Mouse (Mus musculus): ENCODE measurements around the gene Mgll. TPM values are rescaled to one million over a fixed set of nuclear protein-coding genes. Genes with fewer than 3 reads are reported as not detected.

Gene Mgll
- total and polyA plus RNA-seq, 2 experiments, result 81.3 to 158 TPM

GRCm38 (mm10) chr6:88850034-88850433 is 125.8 kb downstream of the Mgll start:
- H3K4me1 ChIP-seq (ENCODE audit: control insufficient read depth, insufficient read depth, low read length), result no peaks in the 10 kb centered on the region
- no peak for TF ChIP-seq POLR2A (IDR thresholded peaks at IDR 0.05; ENCODE audit: extremely low read depth, insufficient read depth, low read length)
- no peak for TF ChIP-seq CTCF (IDR thresholded peaks at IDR 0.05; ENCODE audit: low read depth, low read length)
- no peak overlapping the region for H3K4me3 ChIP-seq (ENCODE audit: insufficient read depth, low read depth, low read length)
- 92% methylated on average over 7 of the region's 7 CpGs for WGBS
- DNase-seq (ENCODE audit: extremely low read depth, low read depth, low spot score), result no peak
- H3K27ac ChIP-seq (replicated peaks; ENCODE audit: insufficient read depth, low read depth, low read length), result no peak overlapping the region
- no peaks in the 10 kb centered on the region for H3K36me3 ChIP-seq (ENCODE audit: control insufficient read depth, insufficient read depth, low read length)
- H3K9ac ChIP-seq (ENCODE audit: low read depth, low read length), result no peak overlapping the region
- H3K79me2 ChIP-seq (ENCODE audit: control insufficient read depth, insufficient read depth, low read length), result no peaks in the 10 kb centered on the region
- H3K27me3 ChIP-seq (ENCODE audit: control insufficient read depth, insufficient read depth, low read length), result no peaks in the 10 kb centered on the region

- Histone ChIP-seq H3K36me3 (ENCODE audit: control insufficient read depth, insufficient read depth, low read length) (no peaks in the 10 kb centered on the region), H3K9ac (ENCODE audit: low read depth, low read length) (no peak overlapping the region), H3K4me3 (ENCODE audit: insufficient read depth, low read depth, low read length) (no peak overlapping the region), H3K4me1 (ENCODE audit: control insufficient read depth, insufficient read depth, low read length) (no peaks in the 10 kb centered on the region), H3K27ac (replicated peaks; ENCODE audit: insufficient read depth, low read depth, low read length) (no peak overlapping the region), H3K27me3 (ENCODE audit: control insufficient read depth, insufficient read depth, low read length) (no peaks in the 10 kb centered on the region), H3K79me2 (ENCODE audit: control insufficient read depth, insufficient read depth, low read length) (no peaks in the 10 kb centered on the region)
- no peak for TF ChIP-seq CTCF (IDR thresholded peaks at IDR 0.05; ENCODE audit: low read depth, low read length)
- TF ChIP-seq POLR2A (IDR thresholded peaks at IDR 0.05; ENCODE audit: extremely low read depth, insufficient read depth, low read length), result no peak
- DNase-seq (ENCODE audit: extremely low read depth, low read depth, low spot score), result no peak
- WGBS, result 58% methylated on average over 5 of the region's 5 CpGs
Observed at GRCm38 (mm10) chr6:88854509-88854908, 130.3 kb downstream of the Mgll start.

- H3K79me2 ChIP-seq (ENCODE audit: control insufficient read depth, insufficient read depth, low read length), result no peaks in the 10 kb centered on the region
- no peaks in the 10 kb centered on the region for H3K4me1 ChIP-seq (ENCODE audit: control insufficient read depth, insufficient read depth, low read length)
- no peak overlapping the region for H3K4me3 ChIP-seq (ENCODE audit: insufficient read depth, low read depth, low read length)
- WGBS, result 21% methylated on average over 5 of the region's 5 CpGs
- TF ChIP-seq CTCF (IDR thresholded peaks at IDR 0.05; ENCODE audit: low read depth, low read length) (peak; percentile 44; the same call in 1 of the 2 replicates), POLR2A (IDR thresholded peaks at IDR 0.05; ENCODE audit: extremely low read depth, insufficient read depth, low read length) (no peak)
- H3K36me3 ChIP-seq (ENCODE audit: control insufficient read depth, insufficient read depth, low read length), result no peaks in the 10 kb centered on the region
- H3K27ac ChIP-seq (replicated peaks; ENCODE audit: insufficient read depth, low read depth, low read length), result no peak overlapping the region
- H3K9ac ChIP-seq (ENCODE audit: low read depth, low read length), result no peak overlapping the region
- H3K27me3 ChIP-seq (ENCODE audit: control insufficient read depth, insufficient read depth, low read length), result no peaks in the 10 kb centered on the region
- DNase-seq (ENCODE audit: extremely low read depth, low read depth, low spot score), result peak; percentile 58
Observed at GRCm38 (mm10) chr6:88855636-88856035, 131.4 kb downstream of the Mgll start.

GRCm38 (mm10) chr6:88857249-88857648 is 133.0 kb downstream of the Mgll start:
- Histone ChIP-seq H3K9ac (ENCODE audit: low read depth, low read length) (no peak overlapping the region), H3K27ac (replicated peaks; ENCODE audit: insufficient read depth, low read depth, low read length) (no peak overlapping the region), H3K36me3 (ENCODE audit: control insufficient read depth, insufficient read depth, low read length) (no peaks in the 10 kb centered on the region), H3K4me1 (ENCODE audit: control insufficient read depth, insufficient read depth, low read length) (no peaks in the 10 kb centered on the region), H3K79me2 (ENCODE audit: control insufficient read depth, insufficient read depth, low read length) (no peaks in the 10 kb centered on the region), H3K27me3 (ENCODE audit: control insufficient read depth, insufficient read depth, low read length) (no peaks in the 10 kb centered on the region), H3K4me3 (ENCODE audit: insufficient read depth, low read depth, low read length) (no peak overlapping the region)
- TF ChIP-seq CTCF (IDR thresholded peaks at IDR 0.05; ENCODE audit: low read depth, low read length), result 0 out of 2 replicates have a peak, but pooled peaks have one; percentile 17
- no peak for TF ChIP-seq POLR2A (IDR thresholded peaks at IDR 0.05; ENCODE audit: extremely low read depth, insufficient read depth, low read length)
- no peak for DNase-seq (ENCODE audit: extremely low read depth, low read depth, low spot score)
- 23% methylated on average over 9 of the region's 9 CpGs for WGBS

DNA sequence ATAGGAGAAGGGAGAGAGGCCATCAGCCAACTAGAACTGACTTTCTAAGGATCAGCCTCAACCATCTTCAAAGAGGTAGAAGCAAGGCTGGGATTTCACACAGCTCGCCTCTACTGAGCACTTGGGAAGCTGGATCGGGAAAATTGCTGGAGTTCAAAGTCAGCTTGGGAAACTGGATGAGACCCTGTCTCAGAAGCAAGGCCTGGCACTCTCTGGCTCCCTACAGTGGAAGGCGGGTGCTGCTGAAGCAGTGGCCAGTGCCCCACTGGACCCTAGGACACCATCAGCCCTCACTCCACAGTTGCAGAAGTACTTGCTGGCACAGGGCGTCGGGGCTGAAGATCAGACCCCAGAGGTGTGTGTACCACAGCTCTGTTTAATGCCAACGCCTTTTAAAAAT is 133.6 kb downstream of the Mgll start:
- 88% methylated on average over 6 of the region's 6 CpGs for WGBS
- Histone ChIP-seq H3K27ac (replicated peaks; ENCODE audit: insufficient read depth, low read depth, low read length) (no peak overlapping the region), H3K9ac (ENCODE audit: low read depth, low read length) (no peak overlapping the region), H3K27me3 (ENCODE audit: control insufficient read depth, insufficient read depth, low read length) (no peaks in the 10 kb centered on the region), H3K79me2 (ENCODE audit: control insufficient read depth, insufficient read depth, low read length) (no peaks in the 10 kb centered on the region), H3K36me3 (ENCODE audit: control insufficient read depth, insufficient read depth, low read length) (no peaks in the 10 kb centered on the region), H3K4me1 (ENCODE audit: control insufficient read depth, insufficient read depth, low read length) (no peaks in the 10 kb centered on the region), H3K4me3 (ENCODE audit: insufficient read depth, low read depth, low read length) (no peak overlapping the region)
- TF ChIP-seq CTCF (IDR thresholded peaks at IDR 0.05; ENCODE audit: low read depth, low read length), result no peak
- no peak for DNase-seq (ENCODE audit: extremely low read depth, low read depth, low spot score)

GRCm38 (mm10) chr6:88858341-88858740 is 134.1 kb downstream of the Mgll start:
- Histone ChIP-seq H3K9ac (ENCODE audit: low read depth, low read length) (no peak overlapping the region), H3K27me3 (ENCODE audit: control insufficient read depth, insufficient read depth, low read length) (no peaks in the 10 kb centered on the region)

More at GRCm38 (mm10) chr6:88858341-88858740, 134.1 kb downstream of the Mgll start:
- WGBS, result 88% methylated on average over 7 of the region's 7 CpGs
- Histone ChIP-seq H3K36me3 (ENCODE audit: control insufficient read depth, insufficient read depth, low read length) (no peaks in the 10 kb centered on the region), H3K27ac (replicated peaks; ENCODE audit: insufficient read depth, low read depth, low read length) (no peak overlapping the region), H3K79me2 (ENCODE audit: control insufficient read depth, insufficient read depth, low read length) (no peaks in the 10 kb centered on the region), H3K4me3 (ENCODE audit: insufficient read depth, low read depth, low read length) (no peak overlapping the region), H3K4me1 (ENCODE audit: control insufficient read depth, insufficient read depth, low read length) (no peaks in the 10 kb centered on the region)
- no peak for DNase-seq (ENCODE audit: extremely low read depth, low read depth, low spot score)
- no peak for TF ChIP-seq CTCF (IDR thresholded peaks at IDR 0.05; ENCODE audit: low read depth, low read length)
- TF ChIP-seq POLR2A (IDR thresholded peaks at IDR 0.05; ENCODE audit: extremely low read depth, insufficient read depth, low read length), result no peak
